Comparison of ENCODE assay signal across 16 mouse cellular contexts in the genomic region with DNA sequence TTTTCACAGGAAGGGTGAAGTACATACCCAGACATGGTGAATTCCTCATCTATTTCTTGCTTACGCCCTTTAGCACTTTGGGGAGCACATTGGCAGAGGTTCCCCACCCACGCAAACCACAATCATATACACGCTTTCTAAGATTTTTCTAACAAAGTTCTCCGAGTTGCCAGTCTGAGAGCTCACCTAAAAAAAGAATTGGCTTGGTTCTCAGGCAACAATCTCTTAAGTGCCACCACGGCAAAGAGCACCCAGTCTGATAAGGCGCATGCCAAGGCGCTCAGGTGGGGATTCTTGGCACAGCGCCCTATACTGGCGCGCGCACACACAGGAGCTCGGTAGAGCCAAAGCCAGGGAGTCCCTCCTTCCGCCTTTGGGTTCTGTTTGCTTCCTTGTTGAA. TPM values are rescaled to one million over a fixed set of nuclear protein-coding genes. Genes with fewer than 3 reads are reported as not detected.
DNase-seq lines count a peak whose midpoint lies in the region; ATAC-seq lines count a peak whose summit lies in the region.
"Had no signal": no experiment of that assay in that cellular context is flagged by ENCODE, and none has a peak within 500 bp of the region (broad histone marks: within the 10 kb centered on the region; RNA-seq: fewer than 3 reads in every experiment).

No protein-coding gene starts in this region.

- ATAC-seq in heart, embryonic 13.5 days (ENCODE audit: extremely low read depth, insufficient number of reproducible peaks, low FRiP score, low TSS enrichment), result no peak
- ATAC-seq: inflammation-experienced regulatory T-cells, adult 6 months; Patski had no signal

- WGBS in heart, embryonic 13.5 days, result 70% methylated on average over 13 of the region's 13 CpGs

- H3K9me3 ChIP-seq in heart, embryonic 13.5 days, result no peaks in the 10 kb centered on the region
- H3K9me3 ChIP-seq: liver, embryonic 13.5 days; midbrain, embryonic 10.5 days had no signal

- intact Hi-C loops in heart, postnatal 25 days (cut with DNase I), result loop anchor here (5.0 kb wide), 2 partner anchors 43 to 238 kb away; no protein-coding TSS in a partner anchor

- H3K27ac ChIP-seq in heart, embryonic 13.5 days (replicated peaks), result no peak overlapping the region
- H3K27ac ChIP-seq: heart, adult 2 months; liver, embryonic 13.5 days; midbrain, embryonic 10.5 days had no signal

- H3K4me1 ChIP-seq in heart, embryonic 13.5 days, result peaks cover 58% of the 10 kb centered on the region

- H3K27me3 ChIP-seq in heart, embryonic 13.5 days (replicated peaks), result peaks cover 61% of the 10 kb centered on the region
- H3K27me3 ChIP-seq: Patski had no signal

- H3K4me3 ChIP-seq in heart, embryonic 13.5 days, result no peak overlapping the region
- H3K4me3 ChIP-seq: erythroblast, embryonic 14.5 days; heart, adult 2 months had no signal

- DNase-seq in heart, postnatal 25 days (ENCODE audit: low spot score), result no peak
- DNase-seq in ovary, postnatal 36 days (ENCODE audit: low spot score), result peak; percentile 43
- DNase-seq in ovary, postnatal 14 days (ENCODE audit: low spot score), result no peak
- DNase-seq in lung, postnatal 10 days, result peak; percentile 69
- no peak for DNase-seq in cerebellum, postnatal 36 days
- DNase-seq in urinary bladder, postnatal 4 days (ENCODE audit: low spot score in 2 of 2), result no peak
- no peak for DNase-seq in urinary bladder, postnatal 14 days (ENCODE audit: low spot score)
- DNase-seq: cerebellum, adult 9-10 months; liver, embryonic 13.5 days; spleen, adult 18-20 months had no signal

- H3K9ac ChIP-seq in heart, embryonic 13.5 days, result no peak overlapping the region
- H3K9ac ChIP-seq: liver, embryonic 13.5 days had no signal

- H3K36me3 ChIP-seq in heart, embryonic 13.5 days, result no peaks in the 10 kb centered on the region
- H3K36me3 ChIP-seq: liver, embryonic 13.5 days; midbrain, embryonic 10.5 days had no signal

- peak overlapping the region; percentile 25; the same call in 1 of the 2 replicates for H3K4me2 ChIP-seq in heart, embryonic 13.5 days

RNA-seq across cellular contexts. Expression of a gene that starts 2.5 kb away (rescaled TPM):
- polyA plus RNA-seq in heart, embryonic 13.5 days (2015; fragmentation: Nextera tagmentation; extraction: Ambion mirVana), result 9.8 and 12.0 TPM in 2 replicates
- total RNA-seq in heart, postnatal 25 days (2021), result 10 to 100 TPM in 1 of 2 experiments, 1 to 10 TPM in 1; 9.6 to 13.0 TPM
- polyA plus RNA-seq: erythroblast, embryonic 14.5 days; inflammation-experienced regulatory T-cells, adult 6 months; Patski had no signal

RNA-seq across cellular contexts. Expression of a gene that starts 10.2 kb away (rescaled TPM):
- 25.7 and 26.6 TPM in 2 replicates for polyA plus RNA-seq in heart, embryonic 13.5 days (2015; fragmentation: Nextera tagmentation; extraction: Ambion mirVana)
- 10 to 100 TPM; 48.7 to 49.7 TPM for total RNA-seq in heart, postnatal 25 days (2021)
- polyA plus RNA-seq: erythroblast, embryonic 14.5 days had no signal

Comparison
In these comparisons a context has a peak if more than half of its experiments do, and no peak if none do; other contexts are left out.
1. DNase-seq: peak in ovary, postnatal 36 days (single experiment) and lung, postnatal 10 days (single experiment); none in heart, postnatal 25 days (single experiment), ovary, postnatal 14 days (single experiment), cerebellum, postnatal 36 days (0 of 2), urinary bladder, postnatal 4 days (0 of 2) and urinary bladder, postnatal 14 days (single experiment).